Mouse (Mus musculus): ENCODE measurements around the gene Ccnd1.
"Not testable (repeated sequence)": the region's sequence is repeated elsewhere in the genome, so short reads cannot be mapped to it uniquely, and the experiment has no call there.

The Ccnd1 gene

GRCm38 (mm10) chr7:144907793-144908192 is 31.9 kb downstream of the Ccnd1 start:
- no peak for DNase-seq (ENCODE audit: low spot score)

GRCm38 (mm10) chr7:144906708-144907397 is 32.9 kb downstream of the Ccnd1 start:
- no peak for DNase-seq (ENCODE audit: low spot score)

- not testable (repeated sequence) for DNase-seq (ENCODE audit: low spot score)
Observed at GRCm38 (mm10) chr7:144905514-144905913, 34.2 kb downstream of the Ccnd1 start.

GRCm38 (mm10) chr7:144898506-144898905 is 41.2 kb downstream of the Ccnd1 start:
- DNase-seq (ENCODE audit: low spot score), result no peak

- no peak for DNase-seq (ENCODE audit: low spot score)
Observed at GRCm38 (mm10) chr7:144896294-144897218, 43.2 kb downstream of the Ccnd1 start, which contains the start of gene Fgf15. Gene Fgf15, plus strand, starts transcription at chr7:144896531.

- DNase-seq (ENCODE audit: low spot score), result no peak
Observed at GRCm38 (mm10) chr7:144895305-144896111, 44.2 kb downstream of the Ccnd1 start.

- no peak for DNase-seq (ENCODE audit: low spot score)
Observed at GRCm38 (mm10) chr7:144894706-144895105, 45.0 kb downstream of the Ccnd1 start.

GRCm38 (mm10) chr7:144894191-144894590 is 45.5 kb downstream of the Ccnd1 start:
- DNase-seq (ENCODE audit: low spot score), result no peak

- DNase-seq (ENCODE audit: low spot score), result no peak
Observed at GRCm38 (mm10) chr7:144892322-144892721, 47.4 kb downstream of the Ccnd1 start.

- DNase-seq (ENCODE audit: low spot score), result no peak
Observed at GRCm38 (mm10) chr7:144891863-144892262, 47.9 kb downstream of the Ccnd1 start.

- not testable (repeated sequence) for DNase-seq (ENCODE audit: low spot score)
Observed at GRCm38 (mm10) chr7:144890661-144891060, 49.1 kb downstream of the Ccnd1 start.

GRCm38 (mm10) chr7:144888564-144889299 is 51.0 kb downstream of the Ccnd1 start:
- no peak for DNase-seq (ENCODE audit: low spot score)

- DNase-seq (ENCODE audit: low spot score), result no peak
Observed at GRCm38 (mm10) chr7:144887672-144888071, 52.1 kb downstream of the Ccnd1 start.

GRCm38 (mm10) chr7:144883106-144883505 is 56.6 kb downstream of the Ccnd1 start:
- no peak for DNase-seq (ENCODE audit: low spot score)

Data from urinary bladder, postnatal 10 days (tissue).